Mouse (Mus musculus) heart, postnatal 0 days (tissue): Measurements from ENCODE around the gene Foxn3. TPM values are rescaled to one million over a fixed set of nuclear protein-coding genes. Genes with fewer than 3 reads are reported as not detected.
A peak's percentile ranks its signal among the peaks of the same experiment; 100 is the strongest.

Experiments
- ATAC-seq: fragments of 200-750 bp; cut with Nextera tagmentation; 2 replicates; pipeline ENCODE4 v1.8.0; 2017; ENCODE audit warnings: low read depth, moderate number of reproducible peaks, moderate library complexity; ENCODE audit not compliant: insufficient read depth
- DNase-seq: peaks from one replicate; pipeline ENCODE4 v3.0.0-alpha.2; 2016; ENCODE audit warnings: low spot score
- H3K27ac ChIP-seq: fragments of 300-500 bp; sonication (generic); 2 replicates; pipeline ENCODE4 v1.5.1; 2014; ENCODE audit warnings: low read depth, mild to moderate bottlenecking
- H3K27me3 ChIP-seq: fragments of 300-500 bp; sonication (generic); 2 replicates; pipeline ENCODE4 v1.6.1; 2014; ENCODE audit warnings: low read length, mixed read lengths; ENCODE audit not compliant: control insufficient read depth, insufficient read depth
- H3K36me3 ChIP-seq: fragments of 300-500 bp; sonication (generic); replicated peaks from 2 replicates; pipeline ENCODE4 v1.6.1; 2014; ENCODE audit warnings: low read length, mixed read lengths; ENCODE audit not compliant: control insufficient read depth, insufficient read depth
- H3K4me1 ChIP-seq: fragments of 300-500 bp; sonication (generic); 2 replicates; pipeline ENCODE4 v1.6.1; 2014; ENCODE audit warnings: antibody characterized with exemption; ENCODE audit not compliant: control insufficient read depth, insufficient read depth
- H3K4me2 ChIP-seq: fragments of 300-500 bp; sonication (generic); 2 replicates; pipeline ENCODE4 v1.6.1; 2014; ENCODE audit warnings: low read depth, mild to moderate bottlenecking, low read length, moderate library complexity
- H3K4me3 ChIP-seq: fragments of 300-500 bp; sonication (generic); 2 replicates; pipeline ENCODE4 v1.5.1; 2014; ENCODE audit warnings: low read depth, low read length
- H3K9ac ChIP-seq: fragments of 300-500 bp; sonication (generic); replicated peaks from 2 replicates; pipeline ENCODE4 v1.6.1; 2014; ENCODE audit warnings: low read depth, low read length, mixed read lengths
- H3K9me3 ChIP-seq: fragments of 300-500 bp; sonication (generic); replicated peaks from 2 replicates; pipeline ENCODE4 v1.6.1; 2016; ENCODE audit warnings: low read length; ENCODE audit not compliant: control insufficient read depth
- CTCF ChIP-seq: IDR thresholded peaks from 2 replicates; pipeline ENCODE4 v1.5.1; 2016; ENCODE audit warnings: antibody characterized with exemption, control low read depth, low read depth
- EP300 ChIP-seq: IDR thresholded peaks from 2 replicates; pipeline ENCODE4 v1.6.1; 2016; ENCODE audit warnings: antibody characterized with exemption, low read depth
- WGBS: fragments of 180-500 bp; shearing (Covaris S2); extraction: QIAGEN DNeasy Blood & Tissue Kit; methylation state at CpG from one replicate; pipeline ENCODE4 v1.1.7; 2014; 5-methylcytosine and 5-hydroxymethylcytosine counted together
- polyA plus RNA-seq: library from polyadenylated mRNA; unstranded; fragments of >200 nt; fragmentation: Nextera tagmentation; extraction: Ambion mirVana; gene quantifications from 2 replicates; pipeline ENCODE4 v1.2.1, GENCODE M21; 2015
- total RNA-seq: library from RNA; depleted of rRNA; stranded (reverse); fragments of >200 nt; gene quantifications from 2 replicates; pipeline ENCODE4 v1.2.3, GENCODE M21; 2014; ENCODE audit warnings: low replicate concordance

The Foxn3 gene
- total and polyA plus RNA-seq, 2 experiments from 2014 or later = 31.4 to 55.3 TPM

GRCm38 (mm10) chr12:99532342-99532741 is 31.0 kb downstream of the Foxn3 start:
- no peak for TF ChIP-seq CTCF
- no peak for TF ChIP-seq EP300
- ATAC-seq = no peak
- H3K9ac ChIP-seq = no peak overlapping the region
- DNase-seq = no peak
- H3K4me1 ChIP-seq = 0 out of 2 replicates have a peak, but pooled peaks cover 2% of the 10 kb centered on the region
- H3K36me3 ChIP-seq = no peaks in the 10 kb centered on the region
- no peaks in the 10 kb centered on the region for H3K27me3 ChIP-seq
- H3K27ac ChIP-seq = no peak overlapping the region
- 85% methylated on average over 7 of the region's 7 CpGs for WGBS
- H3K9me3 ChIP-seq = peaks cover 7% of the 10 kb centered on the region; the same call in 1 of the 2 replicates
- H3K4me3 ChIP-seq = no peak overlapping the region
- no peak overlapping the region for H3K4me2 ChIP-seq

- Histone ChIP-seq H3K9ac (no peak overlapping the region), H3K27me3 (no peaks in the 10 kb centered on the region), H3K36me3 (no peaks in the 10 kb centered on the region), H3K27ac (peak overlapping the region; percentile 12; the same call in 1 of the 2 replicates), H3K4me2 (no peak overlapping the region), H3K4me1 (0 out of 2 replicates have a peak, but pooled peaks cover 2% of the 10 kb centered on the region), H3K9me3 (no peaks in the 10 kb centered on the region), H3K4me3 (no peak overlapping the region)
- DNase-seq = no peak
- TF ChIP-seq CTCF = no peak
- TF ChIP-seq EP300 = no peak
- 53% methylated on average over 17 of the region's 17 CpGs for WGBS
- ATAC-seq = no peak; the same call in none of the 2 replicates
Observed at GRCm38 (mm10) chr12:99529687-99530411, 33.5 kb downstream of the Foxn3 start.

- no peak overlapping the region for H3K4me2 ChIP-seq
- H3K36me3 ChIP-seq = no peaks in the 10 kb centered on the region
- 0 out of 2 replicates have a peak, but pooled peaks cover 2% of the 10 kb centered on the region for H3K4me1 ChIP-seq
- WGBS = 79% methylated on average over 5 of the region's 5 CpGs
- H3K9me3 ChIP-seq = no peaks in the 10 kb centered on the region
- no peaks in the 10 kb centered on the region for H3K27me3 ChIP-seq
- DNase-seq (no peak), ATAC-seq (no peak)
- no peak overlapping the region for H3K4me3 ChIP-seq
- H3K27ac ChIP-seq = no peak overlapping the region
- TF ChIP-seq EP300 (no peak), CTCF (no peak)
- H3K9ac ChIP-seq = no peak overlapping the region
Observed at GRCm38 (mm10) chr12:99528958-99529357, 34.4 kb downstream of the Foxn3 start.

- no peak for DNase-seq
- 72% methylated on average over 6 of the region's 6 CpGs for WGBS
- Histone ChIP-seq H3K4me2 (no peak overlapping the region), H3K27ac (no peak overlapping the region), H3K4me3 (no peak overlapping the region), H3K9me3 (no peaks in the 10 kb centered on the region), H3K36me3 (no peaks in the 10 kb centered on the region), H3K27me3 (no peaks in the 10 kb centered on the region), H3K4me1 (0 out of 2 replicates have a peak, but pooled peaks cover 2% of the 10 kb centered on the region), H3K9ac (no peak overlapping the region)
- no peak for TF ChIP-seq CTCF
- TF ChIP-seq EP300 = no peak
- no peak for ATAC-seq
Observed at GRCm38 (mm10) chr12:99527452-99527851, 35.9 kb downstream of the Foxn3 start.

GRCm38 (mm10) chr12:99526571-99527140 is 36.7 kb downstream of the Foxn3 start:
- Histone ChIP-seq H3K4me3 (no peak overlapping the region), H3K4me1 (0 out of 2 replicates have a peak, but pooled peaks cover 2% of the 10 kb centered on the region), H3K36me3 (no peaks in the 10 kb centered on the region), H3K9me3 (no peaks in the 10 kb centered on the region), H3K27ac (no peak overlapping the region), H3K27me3 (no peaks in the 10 kb centered on the region), H3K4me2 (no peak overlapping the region), H3K9ac (no peak overlapping the region)
- ATAC-seq = no peak
- TF ChIP-seq EP300 = no peak
- TF ChIP-seq CTCF = no peak
- WGBS = 56% methylated on average over 9 of the region's 9 CpGs
- no peak for DNase-seq
